Mouse (Mus musculus) heart, adult 9 months (tissue): ENCODE results near the gene 0610012G03Rik.
"Not testable (repeated sequence)": the region's sequence is repeated elsewhere in the genome, so short reads cannot be mapped to it uniquely, and the experiment has no call there.

Experiments used
- DNase-seq, 2 experiments: peaks; one replicate each; pipeline ENCODE4 v3.0.0; 2022; ENCODE audit warnings: low spot score in 2 of 2

Gene 0610012G03Rik

GRCm38 (mm10) chr16:31948345-31948774 lies at the start of gene 0610012G03Rik, which contains the start of gene Ncbp2:
Gene 0610012G03Rik, minus strand, starts transcription at chr16:31948494.
Gene Ncbp2, plus strand, starts transcription at chr16:31948513.
- DNase-seq: peak; percentile 90 to 93

GRCm38 (mm10) chr16:31996371-31996770 lies 48.1 kb upstream of the 0610012G03Rik start:
- DNase-seq: no peak

- no peak for DNase-seq
Observed at GRCm38 (mm10) chr16:31993946-31994345, 45.7 kb upstream of the 0610012G03Rik start.

GRCm38 (mm10) chr16:31993195-31993594 lies 44.9 kb upstream of the 0610012G03Rik start:
- no peak for DNase-seq

GRCm38 (mm10) chr16:31992039-31992438 lies 43.7 kb upstream of the 0610012G03Rik start:
- no peak for DNase-seq

- DNase-seq: no peak
Observed at GRCm38 (mm10) chr16:31980946-31981345, 32.7 kb upstream of the 0610012G03Rik start.

GRCm38 (mm10) chr16:31979501-31979900 lies 31.2 kb upstream of the 0610012G03Rik start:
- no peak for DNase-seq

- no peak for DNase-seq
Observed at GRCm38 (mm10) chr16:31975258-31975657, 27.0 kb upstream of the 0610012G03Rik start.

- no peak for DNase-seq
Observed at GRCm38 (mm10) chr16:31963224-31963623, 14.9 kb upstream of the 0610012G03Rik start.

- DNase-seq: no peak
Observed at GRCm38 (mm10) chr16:31947901-31948316, 385 bp downstream of the 0610012G03Rik start.

- DNase-seq: no peak
Observed at GRCm38 (mm10) chr16:31947333-31947732, 961 bp downstream of the 0610012G03Rik start.

- not testable (repeated sequence) for DNase-seq
Observed at GRCm38 (mm10) chr16:31945986-31946385, 2.3 kb downstream of the 0610012G03Rik start.

GRCm38 (mm10) chr16:31945372-31945771 lies 2.9 kb downstream of the 0610012G03Rik start:
- DNase-seq: no peak

- no peak for DNase-seq
Observed at GRCm38 (mm10) chr16:31944698-31945255, 3.5 kb downstream of the 0610012G03Rik start.

- peak in 1 of 2 experiments; percentile 63 for DNase-seq
Observed at GRCm38 (mm10) chr16:31943980-31944379, 4.3 kb downstream of the 0610012G03Rik start.

- DNase-seq: no peak
Observed at GRCm38 (mm10) chr16:31940586-31940985, 7.7 kb downstream of the 0610012G03Rik start.

GRCm38 (mm10) chr16:31938856-31939255 lies 9.4 kb downstream of the 0610012G03Rik start:
- no peak for DNase-seq

- no peak for DNase-seq
Observed at GRCm38 (mm10) chr16:31936568-31936967, 11.7 kb downstream of the 0610012G03Rik start.

GRCm38 (mm10) chr16:31935091-31935979 lies 13.0 kb downstream of the 0610012G03Rik start:
- DNase-seq: no peak

GRCm38 (mm10) chr16:31934550-31935010 lies 13.7 kb downstream of the 0610012G03Rik start:
- DNase-seq: no peak

- peak; percentile 49 to 66 for DNase-seq
Observed at GRCm38 (mm10) chr16:31933751-31934549, 14.3 kb downstream of the 0610012G03Rik start, which contains the start of gene Pigz. Gene Pigz, plus strand, starts transcription at chr16:31933851.
